Mouse (Mus musculus) CD4-positive helper T cell, adult 2 months (primary cell): Measurements from ENCODE around the gene Plau.
A peak's percentile ranks its signal among the peaks of the same experiment; 100 is the strongest.

Experiments used
- DNase-seq: peaks from one replicate; pipeline ENCODE4 v3.0.0-alpha.2; 2012; ENCODE audit warnings: low read depth, missing footprints, low spot score

The Plau gene

DNA sequence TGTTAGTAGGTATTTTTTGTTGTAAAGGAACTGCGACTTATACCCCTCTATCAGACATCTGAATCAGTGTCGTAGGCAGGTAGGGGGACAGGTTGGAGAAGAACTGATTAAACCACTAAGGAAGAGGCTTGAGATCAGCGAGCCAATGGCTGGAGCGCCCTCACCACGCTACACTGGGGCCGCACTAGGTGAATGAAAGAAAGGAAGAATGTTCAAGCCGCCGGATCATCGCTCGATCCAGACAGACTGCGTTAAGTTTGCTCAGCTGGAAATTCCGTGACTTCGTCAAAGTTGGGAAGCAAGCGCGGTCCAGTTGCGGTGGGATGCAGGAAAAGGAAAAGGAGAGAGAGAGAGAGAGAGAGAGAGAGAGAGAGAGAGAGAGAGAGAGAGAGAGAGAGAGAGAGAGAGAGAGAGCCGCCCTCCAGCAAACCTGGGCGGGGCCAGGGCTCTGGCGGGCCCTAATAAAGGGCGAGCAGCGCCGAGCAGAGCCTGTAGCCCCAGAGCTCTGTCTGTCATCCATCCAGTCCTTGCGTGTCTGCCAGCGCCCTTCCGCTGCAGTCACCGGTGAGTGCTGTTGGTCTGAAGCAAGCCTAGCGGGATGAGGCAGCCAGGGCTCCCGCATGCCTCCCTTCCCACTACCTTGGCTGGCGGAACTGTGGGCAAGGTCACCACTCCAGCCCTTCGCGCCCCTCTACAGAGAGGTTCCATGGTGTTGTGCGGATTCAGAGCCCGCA lies at the start of gene Plau:
Gene Plau (plus strand): TSS at position 490 of the 734 bp plus-strand sequence.
- DNase-seq: peak; percentile 62

- DNase-seq: no peak
Observed at GRCm38 (mm10) chr14:20788151-20788550, 48.3 kb upstream of the Plau start.

- DNase-seq: no peak
Observed at GRCm38 (mm10) chr14:20789593-20789992, 46.9 kb upstream of the Plau start.

DNA sequence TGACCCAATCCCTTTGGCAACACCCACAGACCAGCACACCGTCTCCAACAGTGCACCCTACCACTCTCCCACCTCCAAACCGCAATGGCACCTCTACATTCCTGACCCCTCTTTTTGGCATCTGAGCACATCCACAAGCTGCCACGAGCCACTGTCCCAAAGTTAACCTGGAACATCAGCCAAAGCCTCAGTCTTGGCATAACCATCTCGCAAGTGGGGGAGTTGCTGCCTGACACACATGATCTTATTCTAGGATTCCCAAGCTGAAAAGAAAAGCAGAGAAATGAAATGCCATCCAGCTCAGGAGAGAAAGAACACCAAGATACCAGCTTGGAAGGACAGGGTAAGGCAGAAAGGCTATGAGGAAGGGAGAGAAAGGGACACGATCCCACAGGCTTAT lies 46.0 kb upstream of the Plau start:
- no peak for DNase-seq

GRCm38 (mm10) chr14:20790996-20791395 lies 45.5 kb upstream of the Plau start:
- DNase-seq: no peak

DNA sequence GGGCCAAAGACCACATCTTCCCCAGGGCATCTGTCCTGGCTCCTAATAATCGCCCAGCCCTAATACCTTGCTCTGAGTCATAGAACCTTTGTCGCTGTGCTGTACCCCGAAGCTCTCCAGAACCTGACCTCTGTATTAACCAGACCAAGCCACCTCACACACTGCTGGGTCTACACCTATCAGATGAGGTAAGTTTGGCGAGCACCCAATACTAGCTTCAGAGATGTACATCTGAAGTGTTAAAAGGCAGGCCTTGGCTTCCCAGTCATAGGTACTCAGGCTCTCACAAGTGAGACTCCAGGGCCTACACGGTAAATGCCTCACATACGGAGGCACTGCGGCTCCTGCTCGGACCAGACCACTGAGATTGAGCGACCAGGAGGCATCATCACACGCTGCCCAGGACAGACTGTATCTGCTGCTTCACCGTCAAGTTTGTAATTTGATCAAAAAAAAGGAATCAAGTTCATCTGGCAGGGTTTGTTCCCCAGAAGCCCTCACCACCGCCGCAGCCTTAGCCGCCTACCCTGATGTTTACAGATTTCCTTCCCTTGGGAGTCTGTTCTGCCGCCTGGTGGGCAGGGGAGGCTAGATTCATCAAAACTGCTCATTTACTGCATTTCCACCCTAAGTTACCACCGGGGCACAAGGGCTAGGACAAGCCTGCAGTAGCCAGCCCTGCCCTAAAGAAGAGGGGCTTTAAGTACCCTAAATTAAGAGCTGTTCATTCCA lies 44.8 kb upstream of the Plau start:
- DNase-seq: no peak

DNA sequence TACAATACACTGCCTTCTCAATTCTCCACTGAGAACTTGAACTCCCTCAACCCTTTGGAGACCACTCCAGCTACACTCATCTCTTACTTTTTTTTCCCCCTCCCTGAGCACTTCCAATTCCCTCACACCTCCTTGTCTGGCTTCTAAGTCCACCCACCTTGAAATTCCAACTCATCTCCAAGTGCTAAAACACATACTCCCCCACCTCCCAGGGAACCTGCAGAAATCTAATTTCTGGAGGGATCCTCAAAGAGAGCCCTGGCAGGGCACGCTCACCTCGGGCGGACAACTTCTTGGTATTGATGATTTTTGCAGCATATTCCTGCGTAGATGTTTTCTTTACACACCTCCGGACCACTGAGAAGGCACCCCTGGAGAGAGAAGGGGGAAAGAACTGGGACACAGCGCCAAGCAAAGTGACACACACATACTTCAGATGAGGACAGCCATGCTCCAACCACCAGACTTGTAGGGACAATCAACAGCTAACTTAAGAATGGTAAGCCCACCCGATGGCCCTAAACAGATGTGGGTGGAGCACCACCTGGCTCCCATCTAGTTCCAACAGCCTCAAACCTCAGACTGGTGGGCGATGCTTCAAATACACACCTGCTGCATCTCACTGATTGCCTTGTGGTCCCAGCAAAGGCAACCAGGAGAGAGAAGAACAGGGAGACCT lies 44.1 kb upstream of the Plau start:
- DNase-seq: no peak

- peak; percentile 61 for DNase-seq
Observed at GRCm38 (mm10) chr14:20792922-20793757, 43.3 kb upstream of the Plau start.

DNA sequence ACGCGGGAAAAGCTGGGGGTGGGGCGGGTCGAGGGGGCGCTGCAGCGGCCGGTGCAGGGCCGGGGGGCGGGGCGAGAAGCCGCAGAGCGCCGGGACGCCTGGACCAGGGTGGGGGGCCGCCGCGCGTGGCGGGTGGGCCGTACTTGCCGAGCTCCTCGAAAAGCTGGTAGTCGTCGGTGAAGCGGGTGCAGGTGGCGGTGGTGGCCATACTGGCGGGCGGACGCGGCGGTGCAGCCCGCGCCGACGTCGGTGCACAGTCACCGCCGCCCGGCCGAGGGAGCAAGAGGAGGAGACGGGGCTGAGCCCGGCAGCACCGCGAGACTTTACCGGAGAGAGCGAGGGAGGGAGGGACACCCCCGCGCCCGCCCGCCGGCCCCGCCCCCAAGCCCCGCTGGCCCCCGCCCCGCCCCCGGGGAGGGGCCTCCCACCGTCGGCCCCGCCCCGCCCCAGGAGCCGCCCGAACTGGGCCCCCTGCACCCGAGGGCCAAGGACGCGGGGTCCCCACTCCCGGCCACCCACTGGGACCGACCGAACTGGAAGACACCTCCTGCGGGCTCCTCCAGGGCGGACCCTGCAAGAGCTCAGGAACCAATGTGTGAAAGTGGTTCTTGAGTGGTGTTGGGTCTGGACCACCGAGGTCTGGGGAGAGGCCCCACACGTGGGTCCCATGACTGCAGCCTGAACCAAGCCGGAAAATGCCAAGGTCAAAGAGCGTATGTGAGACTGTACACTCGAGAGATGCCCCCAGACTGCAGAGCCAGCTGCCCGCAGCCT lies 42.5 kb upstream of the Plau start, which contains the start of gene Camk2g:
Gene Camk2g (minus strand): TSS at position 331 of the 774 bp plus-strand sequence.
- DNase-seq: peak; percentile 89

GRCm38 (mm10) chr14:20794589-20794988 lies 41.9 kb upstream of the Plau start:
- no peak for DNase-seq

- peak; percentile 51 for DNase-seq
Observed at GRCm38 (mm10) chr14:20795423-20796152, 40.9 kb upstream of the Plau start.

DNA sequence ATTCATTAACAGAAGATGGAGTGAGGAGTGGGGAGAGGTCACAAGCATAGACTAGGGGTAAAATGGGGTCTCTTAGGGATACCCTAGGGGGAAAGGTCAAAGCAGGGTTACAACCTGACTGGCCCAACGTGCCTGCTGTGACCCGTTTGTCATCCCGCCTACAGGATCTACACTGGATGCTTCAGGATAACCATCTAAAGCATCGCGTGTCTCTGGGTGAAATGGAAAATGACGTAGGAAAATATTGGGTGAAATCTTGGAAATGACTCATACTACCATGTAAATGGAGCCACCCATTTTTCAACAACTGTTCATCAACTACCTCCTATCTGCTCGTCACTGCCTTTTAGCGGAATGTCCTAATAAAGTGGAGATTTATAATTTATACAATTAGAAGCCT lies 40.3 kb upstream of the Plau start:
- DNase-seq: peak; percentile 75

DNA sequence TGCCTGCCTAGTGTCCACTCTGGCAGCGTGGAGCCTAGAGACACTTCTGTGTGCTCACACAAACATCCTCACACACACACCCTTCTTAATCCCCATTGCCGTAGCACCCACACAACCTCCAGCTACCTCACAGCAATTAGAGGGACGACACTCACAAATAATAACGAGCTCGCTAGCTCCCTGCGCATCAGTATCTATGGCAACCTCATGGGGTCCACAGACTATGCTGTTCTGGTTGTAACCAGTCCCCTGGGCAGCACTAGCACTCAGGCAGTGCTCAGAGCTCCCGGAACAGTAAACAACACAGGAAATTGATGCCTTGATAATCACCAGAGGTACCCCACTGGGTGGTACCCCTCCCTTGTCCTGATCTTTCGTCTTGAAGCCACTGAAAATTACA lies 39.8 kb upstream of the Plau start:
- no peak for DNase-seq

DNA sequence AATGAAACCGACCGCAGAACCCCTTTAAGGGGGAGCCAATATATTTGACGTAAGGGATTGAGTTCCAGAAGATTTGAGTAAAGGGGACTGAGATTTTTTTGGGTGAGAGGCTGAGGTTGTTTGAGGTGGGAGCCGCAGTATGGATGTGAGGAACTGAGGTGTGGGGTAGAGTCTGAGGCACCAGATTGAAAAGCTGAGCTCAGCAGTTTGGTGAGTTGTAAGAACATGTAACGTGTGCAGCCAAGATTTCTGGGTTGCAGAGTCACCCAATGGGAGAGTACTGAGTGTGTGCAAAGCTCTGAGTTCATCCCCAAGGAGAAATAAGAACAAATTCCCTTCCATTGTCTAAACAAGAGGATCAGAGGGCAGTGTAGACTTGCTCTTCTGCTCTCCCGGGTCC lies 38.2 kb upstream of the Plau start:
- DNase-seq: no peak

DNA sequence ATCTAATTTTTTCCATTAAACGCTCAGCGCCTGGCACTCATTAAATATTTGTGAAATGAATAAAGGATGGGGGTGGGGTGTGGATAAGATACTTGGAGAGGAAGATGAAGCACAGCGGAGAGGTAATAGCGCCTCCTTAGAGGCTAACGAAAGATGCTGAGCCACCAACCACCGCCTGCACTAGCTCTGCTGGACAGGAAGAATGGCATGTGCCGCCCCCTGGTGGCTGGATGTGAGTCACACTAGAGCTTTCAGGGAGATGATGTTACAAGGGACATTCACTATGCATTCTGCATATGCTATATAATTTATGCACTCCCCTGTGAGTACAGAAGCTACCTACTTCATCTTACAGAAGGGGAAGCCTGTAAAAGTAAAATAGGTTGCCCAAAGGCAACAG lies 37.7 kb upstream of the Plau start:
- DNase-seq: peak; percentile 86

- DNase-seq: no peak
Observed at GRCm38 (mm10) chr14:20802926-20803605, 33.4 kb upstream of the Plau start.

DNA sequence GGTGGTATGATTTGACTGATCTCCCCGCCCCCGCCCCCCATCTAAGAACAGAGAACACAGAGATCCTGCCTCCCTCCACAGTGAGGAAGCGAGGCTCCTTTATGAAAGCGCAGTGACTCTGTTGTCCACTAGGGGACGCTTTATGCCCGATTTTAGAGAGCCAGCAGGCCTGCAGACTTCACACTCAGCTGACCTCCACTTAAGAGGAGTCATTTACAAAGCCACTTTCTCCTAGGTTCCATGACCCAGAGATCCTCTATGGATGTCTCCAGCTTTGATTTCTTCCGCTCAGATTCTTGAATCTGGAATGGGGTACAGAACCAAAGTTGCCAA lies 32.9 kb upstream of the Plau start:
- peak; percentile 78 for DNase-seq

DNA sequence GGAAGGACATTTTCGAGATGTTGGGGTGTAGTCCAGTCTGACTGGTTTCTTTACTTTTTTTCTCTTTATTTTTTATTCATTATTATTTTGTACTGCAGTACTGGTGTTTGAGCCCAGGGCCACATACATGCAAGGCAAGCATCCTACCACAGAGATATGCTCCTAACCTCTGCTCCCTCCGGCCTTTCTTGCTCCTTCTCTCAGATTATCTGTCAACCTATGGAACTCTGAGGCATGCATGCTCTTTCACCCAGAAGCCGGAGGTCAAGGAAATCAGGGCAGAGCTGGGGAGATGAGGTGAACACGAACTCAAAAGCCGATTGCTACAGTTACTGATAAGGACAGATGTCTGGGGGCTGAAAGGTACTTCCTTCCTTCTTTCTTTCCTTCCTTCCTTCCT lies 32.0 kb upstream of the Plau start:
- DNase-seq: no peak

DNA sequence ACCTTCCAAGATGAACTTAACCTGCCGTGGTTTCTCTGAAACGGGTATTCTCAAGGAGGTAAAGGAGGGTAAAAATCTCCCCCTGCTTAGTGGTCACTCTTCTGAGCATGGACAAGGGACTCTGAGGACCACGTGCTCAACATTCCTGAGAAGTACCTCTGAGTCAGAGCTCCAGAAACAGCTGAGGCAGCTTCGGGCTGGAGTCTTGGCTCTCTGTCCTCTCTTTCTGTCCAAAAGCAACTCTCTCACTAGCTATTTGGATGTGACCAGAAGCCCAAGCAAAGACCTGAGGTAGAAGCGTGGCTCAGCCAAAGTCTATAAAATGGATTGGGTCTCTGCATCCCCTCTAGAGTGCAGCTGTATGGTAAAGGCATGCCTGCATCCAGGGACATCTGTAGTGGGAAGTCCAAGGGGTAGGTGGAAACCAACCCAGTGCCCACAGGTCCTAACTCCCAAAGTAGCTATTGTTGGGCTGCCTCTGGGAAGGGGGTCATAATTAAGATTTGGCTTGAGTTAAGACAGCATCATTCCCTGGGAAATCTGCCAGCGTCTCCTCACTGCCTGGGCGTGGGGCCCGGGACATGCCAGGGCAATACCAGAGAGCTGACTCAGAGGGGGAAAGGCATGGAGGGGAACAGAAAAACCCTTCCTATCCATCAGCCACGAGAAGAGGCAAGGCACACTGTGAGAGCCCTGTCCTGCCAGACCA lies 31.3 kb upstream of the Plau start:
- no peak for DNase-seq
